Mouse (Mus musculus): ENCODE measurements around the gene Tnnt1. TPM values are rescaled to one million over a fixed set of nuclear protein-coding genes. Genes with fewer than 3 reads are reported as not detected.

Gene Tnnt1
- polyA plus RNA-seq, 2 experiments = 2.6 to 4.0 TPM

- H3K4me1 ChIP-seq (replicated peaks; ENCODE audit: control insufficient read depth in 2 of 2, insufficient read depth in 2 of 2, low read length in 1 of 2) = no peaks in the 10 kb centered on the region; a peak in 1 of 4 replicates
- no peaks in the 10 kb centered on the region for H3K9me3 ChIP-seq (ENCODE audit: control insufficient read depth, low read length)
- DNase-seq (ENCODE audit: low read depth in 3 of 3, low spot score in 3 of 3) = no peak
- no peaks in the 10 kb centered on the region for H3K27me3 ChIP-seq (ENCODE audit: control insufficient read depth, insufficient read depth, low read length)
- H3K27ac ChIP-seq = peak within 1 kb of the TSS; percentile 74
- peak within 1 kb of the TSS; percentile 44 for H3K4me2 ChIP-seq (ENCODE audit: low read depth)
- TF ChIP-seq EP300 (IDR thresholded peaks at IDR 0.05; ENCODE audit: low read depth) = no peak
- TF ChIP-seq CTCF (IDR thresholded peaks at IDR 0.05; ENCODE audit: low read depth) = no peak
- ATAC-seq (ENCODE audit: insufficient read depth) = peak; percentile 78; the same call in 1 of the 2 replicates
- no peaks in the 10 kb centered on the region for H3K36me3 ChIP-seq (replicated peaks; ENCODE audit: control insufficient read depth, insufficient read depth, low read depth)
- H3K9ac ChIP-seq (replicated peaks) = peak within 1 kb of the TSS; percentile 63
- H3K4me3 ChIP-seq (ENCODE audit: insufficient read depth in 1 of 2, low read depth in 2 of 2, low read length in 2 of 2) = peak within 1 kb of the TSS; percentile 49 to 54
- WGBS (ENCODE audit: insufficient replicate concordance) = 47% methylated on average over 13 of the region's 16 CpGs
Observed at GRCm38 (mm10) chr7:4460576-4461434, 55.4 kb downstream of the Tnnt1 start, which contains the start of gene Eps8l1. Gene Eps8l1, plus strand, starts transcription at chr7:4460674.

Other genes with a start within 250 kb of the Tnnt1 start
- gene Ncr1, start 178.7 kb downstream of the Tnnt1 start, polyA plus RNA-seq (2012; rRNA removed) = 0.03 TPM in 1 of 2 replicates, not detected in the other
- gene Ncr1, start 178.7 kb downstream of the Tnnt1 start, polyA plus RNA-seq (2014; fragmentation: Nextera tagmentation; extraction: Ambion mirVana) = not detected in 2 replicates
- gene Gp6, start 118.6 kb downstream of the Tnnt1 start, polyA plus RNA-seq (2012; rRNA removed) = 1.1 TPM in 2 replicates
- 3.6 and 4.6 TPM in 2 replicates for gene Gp6, start 118.6 kb downstream of the Tnnt1 start, polyA plus RNA-seq (2014; fragmentation: Nextera tagmentation; extraction: Ambion mirVana)
- gene Rdh13, start 70.7 kb downstream of the Tnnt1 start, polyA plus RNA-seq (2012; rRNA removed) = 3.1 and 4.0 TPM in 2 replicates
- 5.2 and 5.6 TPM in 2 replicates for gene Rdh13, start 70.7 kb downstream of the Tnnt1 start, polyA plus RNA-seq (2014; fragmentation: Nextera tagmentation; extraction: Ambion mirVana)
- gene Eps8l1, start 55.7 kb downstream of the Tnnt1 start, polyA plus RNA-seq (2012; rRNA removed) = 1.0 and 1.6 TPM in 2 replicates
- 0.10 and 1.2 TPM in 2 replicates for gene Eps8l1, start 55.7 kb downstream of the Tnnt1 start, polyA plus RNA-seq (2014; fragmentation: Nextera tagmentation; extraction: Ambion mirVana)
- gene Ppp1r12c, start 14.7 kb downstream of the Tnnt1 start, polyA plus RNA-seq (2012; rRNA removed) = 16.2 and 22.2 TPM in 2 replicates
- gene Ppp1r12c, start 14.7 kb downstream of the Tnnt1 start, polyA plus RNA-seq (2014; fragmentation: Nextera tagmentation; extraction: Ambion mirVana) = 15.6 and 22.2 TPM in 2 replicates
- gene Tnni3, start 7.8 kb upstream of the Tnnt1 start, polyA plus RNA-seq (2012; rRNA removed) = 0.30 and 0.35 TPM in 2 replicates
- gene Tnni3, start 7.8 kb upstream of the Tnnt1 start, polyA plus RNA-seq (2014; fragmentation: Nextera tagmentation; extraction: Ambion mirVana) = 0.45 TPM in 1 of 2 replicates, not detected in the other
- 0.39 and 0.42 TPM in 2 replicates for gene Dnaaf3, start 16.1 kb upstream of the Tnnt1 start, polyA plus RNA-seq (2012; rRNA removed)
- 0.09 TPM in 1 of 2 replicates, not detected in the other for gene Dnaaf3, start 16.1 kb upstream of the Tnnt1 start, polyA plus RNA-seq (2014; fragmentation: Nextera tagmentation; extraction: Ambion mirVana)
- gene Syt5, start 31.2 kb upstream of the Tnnt1 start, polyA plus RNA-seq (2012; rRNA removed) = 0.15 and 0.22 TPM in 2 replicates
- gene Syt5, start 31.2 kb upstream of the Tnnt1 start, polyA plus RNA-seq (2014; fragmentation: Nextera tagmentation; extraction: Ambion mirVana) = 0.25 and 0.81 TPM in 2 replicates
- gene Ptprh, start 87.7 kb upstream of the Tnnt1 start, polyA plus RNA-seq (2012; rRNA removed) = not detected in 2 replicates
- not detected in 2 replicates for gene Ptprh, start 87.7 kb upstream of the Tnnt1 start, polyA plus RNA-seq (2014; fragmentation: Nextera tagmentation; extraction: Ambion mirVana)
- 36.4 and 51.0 TPM in 2 replicates for gene Tmem86b, start 115.0 kb upstream of the Tnnt1 start, polyA plus RNA-seq (2012; rRNA removed)
- gene Tmem86b, start 115.0 kb upstream of the Tnnt1 start, polyA plus RNA-seq (2014; fragmentation: Nextera tagmentation; extraction: Ambion mirVana) = 30.5 and 32.9 TPM in 2 replicates
- 30.8 and 33.6 TPM in 2 replicates for gene Ppp6r1, start 142.6 kb upstream of the Tnnt1 start, polyA plus RNA-seq (2012; rRNA removed)
- gene Ppp6r1, start 142.6 kb upstream of the Tnnt1 start, polyA plus RNA-seq (2014; fragmentation: Nextera tagmentation; extraction: Ambion mirVana) = 4.3 and 5.1 TPM in 2 replicates
- 28.2 and 38.5 TPM in 2 replicates for gene Hspbp1, start 168.7 kb upstream of the Tnnt1 start, polyA plus RNA-seq (2012; rRNA removed)
- 56.7 and 60.6 TPM in 2 replicates for gene Hspbp1, start 168.7 kb upstream of the Tnnt1 start, polyA plus RNA-seq (2014; fragmentation: Nextera tagmentation; extraction: Ambion mirVana)
- gene Brsk1, start 174.2 kb upstream of the Tnnt1 start, polyA plus RNA-seq (2012; rRNA removed) = 0.39 and 0.54 TPM in 2 replicates
- not detected in 2 replicates for gene Brsk1, start 174.2 kb upstream of the Tnnt1 start, polyA plus RNA-seq (2014; fragmentation: Nextera tagmentation; extraction: Ambion mirVana)
- gene Tmem150b, start 208.9 kb upstream of the Tnnt1 start, polyA plus RNA-seq (2012; rRNA removed) = 0.31 TPM in 2 replicates
- 0.18 TPM in 1 of 2 replicates, not detected in the other for gene Tmem150b, start 208.9 kb upstream of the Tnnt1 start, polyA plus RNA-seq (2014; fragmentation: Nextera tagmentation; extraction: Ambion mirVana)
- 75.7 and 78.7 TPM in 2 replicates for gene Kmt5c, start 223.7 kb upstream of the Tnnt1 start, polyA plus RNA-seq (2012; rRNA removed)
- 37.8 and 44.7 TPM in 2 replicates for gene Kmt5c, start 223.7 kb upstream of the Tnnt1 start, polyA plus RNA-seq (2014; fragmentation: Nextera tagmentation; extraction: Ambion mirVana)
- gene Cox6b2, start 236.7 kb upstream of the Tnnt1 start, polyA plus RNA-seq (2012; rRNA removed) = 111 and 119 TPM in 2 replicates
- 81.9 and 88.1 TPM in 2 replicates for gene Cox6b2, start 236.7 kb upstream of the Tnnt1 start, polyA plus RNA-seq (2014; fragmentation: Nextera tagmentation; extraction: Ambion mirVana)

All from liver, embryonic 14.5 days (tissue).